Mouse (Mus musculus) forebrain, embryonic 14.5 days (tissue): ENCODE results near the gene Zfp655. TPM values are rescaled to one million over a fixed set of nuclear protein-coding genes. Genes with fewer than 3 reads are reported as not detected.
"Not testable (repeated sequence)": the region's sequence is repeated elsewhere in the genome, so short reads cannot be mapped to it uniquely, and the experiment has no call there.

Experiments used
- ATAC-seq: fragments of 200-750 bp; cut with Nextera tagmentation; 2 replicates; pipeline ENCODE4 v1.8.0; 2017; ENCODE audit warnings: mild to moderate bottlenecking, moderate library complexity
- DNase-seq: peaks from one replicate; pipeline ENCODE4 v3.0.0-alpha.2; 2015; ENCODE audit warnings: low spot score
- H3K27ac ChIP-seq: fragments of 300-500 bp; sonication (generic); 2 replicates; pipeline ENCODE4 v1.5.1; 2014; ENCODE audit warnings: low read depth, mild to moderate bottlenecking, control low read depth, low read length, moderate library complexity
- H3K27me3 ChIP-seq: fragments of 300-500 bp; sonication (generic); replicated peaks from 2 replicates; pipeline ENCODE4 v1.6.1; 2014; ENCODE audit warnings: low read length, control low read depth, mixed read lengths; ENCODE audit not compliant: control insufficient read depth, insufficient read depth
- H3K36me3 ChIP-seq: fragments of 300-500 bp; sonication (generic); 2 replicates; pipeline ENCODE4 v1.6.1; 2014; ENCODE audit warnings: low read length, control low read depth; ENCODE audit not compliant: control insufficient read depth, insufficient read depth
- H3K4me1 ChIP-seq: fragments of 300-500 bp; sonication (generic); 2 replicates; pipeline ENCODE4 v1.6.1; 2014; ENCODE audit warnings: antibody characterized with exemption, low read length, control low read depth; ENCODE audit not compliant: control insufficient read depth, insufficient read depth
- H3K4me2 ChIP-seq: fragments of 300-500 bp; sonication (generic); 2 replicates; pipeline ENCODE4 v1.6.1; 2014; ENCODE audit warnings: mild to moderate bottlenecking, control low read depth, low read length
- H3K4me3 ChIP-seq: fragments of 300-500 bp; sonication (generic); 2 replicates; pipeline ENCODE4 v1.5.1; 2014; ENCODE audit warnings: low read depth, low read length, control low read depth
- H3K9ac ChIP-seq: fragments of 300-500 bp; sonication (generic); 2 replicates; pipeline ENCODE4 v1.6.1; 2014; ENCODE audit warnings: mild to moderate bottlenecking, low read length, control low read depth, moderate library complexity
- H3K9me3 ChIP-seq: fragments of 300-500 bp; sonication (generic); replicated peaks from 2 replicates; pipeline ENCODE4 v1.6.1; 2016; ENCODE audit warnings: low read length, control low read depth, mixed read lengths; ENCODE audit not compliant: control insufficient read depth
- WGBS: fragments of 180-500 bp; shearing (Covaris S2); extraction: QIAGEN DNeasy Blood & Tissue Kit; methylation state at CpG from one replicate; pipeline ENCODE4 v1.1.7; 2014; 5-methylcytosine and 5-hydroxymethylcytosine counted together
- polyA plus RNA-seq: library from polyadenylated mRNA; unstranded; fragments of >200 nt; fragmentation: Nextera tagmentation; extraction: Ambion mirVana; gene quantifications from 2 replicates; pipeline ENCODE4 v1.2.1, GENCODE M21; 2014

The Zfp655 gene
- polyA plus RNA-seq, 1 experiment from 2014 or later, result 42.8 TPM

GRCm38 (mm10) chr5:145230641-145231040 lies 874 bp upstream of the Zfp655 start:
- DNase-seq, result no peak
- H3K36me3 ChIP-seq, result peaks cover 25% of the 10 kb centered on the region
- H3K9ac ChIP-seq, result peak overlapping the region; percentile 97; the same call in 1 of the 2 replicates
- H3K4me2 ChIP-seq, result peak overlapping the region; percentile 71
- no peaks in the 10 kb centered on the region for H3K27me3 ChIP-seq
- no peak overlapping the region for H3K4me3 ChIP-seq
- ATAC-seq, result no peak
- WGBS, result 86% methylated on average over 4 of the region's 4 CpGs
- 0 out of 2 replicates have a peak, but pooled peaks cover 12% of the 10 kb centered on the region for H3K4me1 ChIP-seq
- no peaks in the 10 kb centered on the region for H3K9me3 ChIP-seq
- H3K27ac ChIP-seq, result no peak overlapping the region

- H3K4me3 ChIP-seq, result peak overlapping the region; percentile 95
- no peaks in the 10 kb centered on the region for H3K27me3 ChIP-seq
- H3K36me3 ChIP-seq, result peaks cover 37% of the 10 kb centered on the region
- ATAC-seq, result peak; percentile 75
- WGBS, result under 1% methylated on average over 35 of the region's 49 CpGs
- H3K9me3 ChIP-seq, result no peaks in the 10 kb centered on the region
- H3K4me2 ChIP-seq, result peak overlapping the region; percentile 71
- no peak for DNase-seq
- peak overlapping the region; percentile 97 for H3K9ac ChIP-seq
- H3K27ac ChIP-seq, result peak overlapping the region; percentile 79
- H3K4me1 ChIP-seq, result 0 out of 2 replicates have a peak, but pooled peaks cover 12% of the 10 kb centered on the region
Observed at GRCm38 (mm10) chr5:145231893-145232411, 437 bp downstream of the Zfp655 start.

- H3K4me2 ChIP-seq, result no peak overlapping the region
- DNase-seq (peak; percentile 23), ATAC-seq (no peak)
- H3K9ac ChIP-seq, result no peak overlapping the region
- peaks cover 61% of the 10 kb centered on the region for H3K36me3 ChIP-seq
- H3K4me1 ChIP-seq, result 0 out of 2 replicates have a peak, but pooled peaks cover 12% of the 10 kb centered on the region
- H3K9me3 ChIP-seq, result no peaks in the 10 kb centered on the region
- no peak overlapping the region for H3K27ac ChIP-seq
- no peaks in the 10 kb centered on the region for H3K27me3 ChIP-seq
- H3K4me3 ChIP-seq, result no peak overlapping the region
Observed at GRCm38 (mm10) chr5:145234636-145235035, 3.1 kb downstream of the Zfp655 start.

GRCm38 (mm10) chr5:145249520-145249919 lies 18.0 kb downstream of the Zfp655 start:
- no peak overlapping the region for H3K4me2 ChIP-seq
- H3K4me3 ChIP-seq, result no peak overlapping the region
- H3K9ac ChIP-seq, result no peak overlapping the region
- DNase-seq (no peak), ATAC-seq (no peak)
- no peaks in the 10 kb centered on the region for H3K27me3 ChIP-seq
- no peaks in the 10 kb centered on the region for H3K9me3 ChIP-seq
- H3K36me3 ChIP-seq, result peaks cover 48% of the 10 kb centered on the region
- H3K4me1 ChIP-seq, result no peaks in the 10 kb centered on the region
- no peak overlapping the region for H3K27ac ChIP-seq
- WGBS, result 94% methylated on average over 3 of the region's 3 CpGs

GRCm38 (mm10) chr5:145273568-145273967 lies 42.1 kb downstream of the Zfp655 start:
- H3K4me1 ChIP-seq, ATAC-seq, H3K9ac ChIP-seq, DNase-seq, H3K36me3 ChIP-seq, H3K27me3 ChIP-seq, H3K4me3 ChIP-seq, H3K4me2 ChIP-seq, H3K27ac ChIP-seq, H3K9me3 ChIP-seq: not testable (repeated sequence)
- 85% methylated on average over 2 of the region's 2 CpGs for WGBS

GRCm38 (mm10) chr5:145279948-145280347 lies 48.4 kb downstream of the Zfp655 start:
- peak overlapping the region; percentile 88 for H3K4me3 ChIP-seq
- H3K9ac ChIP-seq, result no peak overlapping the region
- H3K4me1 ChIP-seq, result no peaks in the 10 kb centered on the region
- peaks cover 22% of the 10 kb centered on the region for H3K36me3 ChIP-seq
- H3K4me2 ChIP-seq, result no peak overlapping the region
- no peaks in the 10 kb centered on the region for H3K27me3 ChIP-seq
- DNase-seq (no peak), ATAC-seq (peak; percentile 41)
- no peak overlapping the region for H3K27ac ChIP-seq
- 94% methylated on average over 2 of the region's 2 CpGs for WGBS
- H3K9me3 ChIP-seq, result no peaks in the 10 kb centered on the region

GRCm38 (mm10) chr5:145280371-145281143 lies 49.0 kb downstream of the Zfp655 start, which contains the start of gene Zscan25:
Gene Zscan25 (plus strand): TSS chr5:145280500.
- peak; percentile 99 for ATAC-seq
- Histone ChIP-seq H3K27me3 (no peaks in the 10 kb centered on the region), H3K4me2 (peak within 1 kb of the TSS; percentile 80), H3K36me3 (peaks cover 25% of the 10 kb centered on the region), H3K9me3 (no peaks in the 10 kb centered on the region), H3K4me1 (no peaks in the 10 kb centered on the region), H3K9ac (peak within 1 kb of the TSS; percentile 90), H3K27ac (peak within 1 kb of the TSS; percentile 86), H3K4me3 (peak within 1 kb of the TSS; percentile 88)
- peak; percentile 95 for DNase-seq
- under 1% methylated on average over 50 of the region's 50 CpGs for WGBS

GRCm38 (mm10) chr5:145288382-145288781 lies 56.9 kb downstream of the Zfp655 start:
- DNase-seq (no peak), ATAC-seq (no peak)
- Histone ChIP-seq H3K27me3 (no peaks in the 10 kb centered on the region), H3K4me1 (no peaks in the 10 kb centered on the region), H3K27ac (no peak overlapping the region), H3K9me3 (no peaks in the 10 kb centered on the region), H3K4me2 (no peak overlapping the region), H3K4me3 (no peak overlapping the region), H3K36me3 (peaks cover 88% of the 10 kb centered on the region), H3K9ac (no peak overlapping the region)
- WGBS, result 97% methylated on average over 5 of the region's 5 CpGs

- H3K9me3 ChIP-seq, result no peaks in the 10 kb centered on the region
- H3K4me1 ChIP-seq, result no peaks in the 10 kb centered on the region
- ATAC-seq (no peak), DNase-seq (no peak)
- H3K36me3 ChIP-seq, result peaks cover 74% of the 10 kb centered on the region
- H3K27me3 ChIP-seq, result no peaks in the 10 kb centered on the region
- H3K4me3 ChIP-seq, result no peak overlapping the region
- H3K27ac ChIP-seq, result no peak overlapping the region
- H3K4me2 ChIP-seq, result no peak overlapping the region
- WGBS, result 95% methylated on average over 16 of the region's 16 CpGs
- no peak overlapping the region for H3K9ac ChIP-seq
Observed at GRCm38 (mm10) chr5:145290697-145291096, 59.2 kb downstream of the Zfp655 start.
